Mouse (Mus musculus): ENCODE results near the gene Hsp90b1.
"Not testable (repeated sequence)": the region's sequence is repeated elsewhere in the genome, so short reads cannot be mapped to it uniquely, and the experiment has no call there.

Hsp90b1 gene

DNA sequence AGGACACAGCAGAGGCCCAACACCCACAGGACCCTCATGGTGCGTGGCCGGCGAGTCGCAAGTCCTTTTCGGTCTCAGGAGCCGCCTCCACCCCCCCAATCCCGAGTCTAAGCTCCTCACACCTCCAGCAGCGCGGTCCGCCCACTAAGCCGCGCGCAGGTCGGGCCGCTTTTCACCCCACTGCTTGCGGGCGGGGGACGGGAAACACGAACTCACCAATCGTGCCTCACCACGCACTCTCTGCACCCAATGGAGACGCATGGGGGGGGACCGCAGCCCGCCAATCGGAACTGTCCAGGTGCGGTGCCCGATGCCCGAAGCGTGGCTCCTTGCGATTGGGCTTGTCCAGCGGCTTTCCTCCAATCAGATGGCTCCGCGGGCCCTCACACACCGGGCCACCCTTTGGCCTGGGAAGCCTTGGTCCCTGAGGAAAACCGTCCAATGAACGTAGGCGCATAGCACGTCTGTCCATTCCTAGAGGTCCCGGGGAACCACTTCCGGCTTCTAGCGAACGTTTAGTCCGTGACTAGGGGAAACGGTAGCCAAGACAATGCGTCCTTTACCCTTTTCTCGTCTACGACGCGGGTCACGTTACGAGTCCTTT is at the start of gene Hsp90b1, which contains the start of gene Ttc41:
Hsp90b1 (minus strand) TSS at position 192 of the 604 bp plus-strand sequence.
Ttc41 (plus strand) TSS at position 494 of the 604 bp plus-strand sequence.
- in situ Hi-C loops (cut with MseI, MboI), result no loop called here

DNA sequence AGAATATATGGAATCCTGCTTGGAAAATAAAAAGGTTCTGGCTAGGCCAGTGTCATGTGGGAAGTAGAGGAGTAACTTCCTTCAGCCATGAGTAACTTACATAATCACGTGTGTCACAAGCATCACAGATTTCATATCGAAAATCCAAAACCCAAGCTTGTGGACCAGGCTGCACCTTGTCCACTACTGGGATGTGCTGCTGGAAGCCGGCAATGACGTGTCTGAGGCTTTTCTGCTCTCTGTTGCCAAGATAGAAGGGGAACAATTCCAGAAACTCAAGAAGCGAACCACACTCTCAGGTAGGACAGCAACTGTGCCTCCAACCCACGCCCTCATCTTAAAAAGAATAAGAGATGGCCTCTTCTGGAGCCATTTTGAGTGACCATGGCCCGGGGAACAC is 39.0 kb upstream of the Hsp90b1 start:
- in situ Hi-C loops (cut with MseI, MboI), result no loop called here

GRCm38 (mm10) chr10:86742918-86743317 is 37.6 kb upstream of the Hsp90b1 start:
- in situ Hi-C loops (cut with MseI, MboI), result no loop called here

GRCm38 (mm10) chr10:86735036-86735435 is 29.7 kb upstream of the Hsp90b1 start:
- in situ Hi-C loops (cut with MseI, MboI), result no loop called here

DNA sequence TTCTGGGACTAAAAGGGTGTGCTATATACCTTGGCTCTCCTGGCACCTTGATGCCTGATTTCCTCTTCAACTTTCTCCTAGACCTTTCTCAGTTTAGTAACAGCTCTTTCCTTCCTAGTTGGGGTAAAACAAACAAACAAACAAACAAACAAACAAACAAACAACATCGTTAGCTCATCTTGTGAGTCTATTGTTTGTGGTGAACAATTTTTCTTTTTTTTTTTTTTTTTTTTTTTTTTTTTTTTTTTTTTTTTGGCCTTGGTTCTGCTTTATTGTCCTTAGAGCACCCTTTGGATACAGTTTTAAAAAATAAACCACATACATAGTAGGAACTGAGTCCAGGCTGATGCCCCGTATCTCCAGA is 26.2 kb upstream of the Hsp90b1 start:
- in situ Hi-C loops (cut with MseI, MboI), result no loop called here

- in situ Hi-C loops (cut with MseI, MboI), result no loop called here
Observed at GRCm38 (mm10) chr10:86730823-86731499, 25.7 kb upstream of the Hsp90b1 start.

GRCm38 (mm10) chr10:86728176-86728575 is 22.9 kb upstream of the Hsp90b1 start:
- in situ Hi-C loops (cut with MseI, MboI), result no loop called here

GRCm38 (mm10) chr10:86727548-86727980 is 22.3 kb upstream of the Hsp90b1 start:
- in situ Hi-C loops (cut with MseI, MboI), result no loop called here

DNA sequence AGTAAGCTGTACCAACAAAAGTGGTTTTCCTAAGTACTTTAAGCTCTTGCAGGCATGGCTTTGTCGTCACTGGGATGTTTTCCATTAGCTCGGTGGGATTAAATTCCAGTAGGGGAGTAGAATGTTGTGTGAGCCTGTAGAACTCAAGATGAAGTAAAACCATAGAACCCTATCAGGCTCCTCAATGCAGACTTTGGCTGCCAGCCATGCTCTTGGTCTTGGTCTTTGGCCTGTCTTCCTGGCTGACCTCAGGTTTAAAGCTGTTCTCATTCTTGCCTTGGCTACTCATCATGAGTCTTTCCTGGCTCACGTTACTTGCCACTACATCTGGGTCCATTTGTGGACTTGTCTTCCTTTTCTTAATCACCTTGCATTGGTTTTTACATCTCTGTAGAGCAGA is 6.8 kb upstream of the Hsp90b1 start:
- in situ Hi-C loops (cut with MseI, MboI), result no loop called here

DNA sequence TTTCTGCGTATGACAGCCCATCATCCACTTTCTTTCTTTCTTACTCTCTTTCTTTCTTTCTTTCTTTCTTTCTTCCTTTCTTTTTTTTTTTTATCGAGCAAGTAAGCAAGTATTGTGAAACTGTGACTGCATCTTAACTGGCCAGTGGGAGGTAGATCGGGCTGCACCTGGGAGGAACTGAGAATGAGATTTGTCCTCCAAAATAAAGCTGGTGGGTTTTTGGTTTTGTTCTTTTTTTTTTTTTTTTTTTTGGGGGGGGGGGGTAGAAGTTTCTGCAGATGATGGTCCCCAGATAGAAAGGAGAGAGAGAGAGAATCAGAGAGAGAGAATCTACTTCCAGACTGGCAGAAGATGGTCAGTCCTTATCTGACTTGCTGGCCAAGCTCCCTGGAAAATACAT is 1.8 kb upstream of the Hsp90b1 start:
- in situ Hi-C loops (cut with MseI, MboI), result no loop called here

GRCm38 (mm10) chr10:86705922-86706752 is 828 bp upstream of the Hsp90b1 start:
- in situ Hi-C loops (cut with MseI, MboI), result no loop called here

- in situ Hi-C loops (cut with MseI, MboI), result no loop called here
Observed at GRCm38 (mm10) chr10:86704589-86705191, 619 bp downstream of the Hsp90b1 start.

GRCm38 (mm10) chr10:86704141-86704540 is 1.2 kb downstream of the Hsp90b1 start:
- in situ Hi-C loops (cut with MseI, MboI), result no loop called here

DNA sequence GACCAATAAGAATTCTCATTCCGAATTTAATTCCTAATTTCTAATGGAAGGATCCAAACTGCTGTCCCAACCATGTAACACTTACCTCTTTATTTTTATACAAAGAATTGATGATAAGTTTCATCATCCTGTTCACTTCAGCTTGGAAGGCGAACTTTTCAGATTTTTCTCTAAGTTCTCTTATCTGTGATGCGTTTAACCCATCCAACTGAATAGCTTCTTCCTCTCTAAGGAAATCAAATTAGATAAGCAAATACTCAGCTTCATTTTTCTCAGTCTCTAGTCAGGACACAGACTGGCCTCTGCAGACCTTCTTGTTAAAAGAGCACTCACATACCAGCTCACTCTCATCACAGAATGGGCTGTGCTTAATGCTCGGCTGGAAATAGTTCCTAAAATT is 1.9 kb downstream of the Hsp90b1 start:
- in situ Hi-C loops (cut with MseI, MboI), result no loop called here

- in situ Hi-C loops (cut with MseI, MboI), result no loop called here
Observed at GRCm38 (mm10) chr10:86702312-86702920, 2.9 kb downstream of the Hsp90b1 start.

DNA sequence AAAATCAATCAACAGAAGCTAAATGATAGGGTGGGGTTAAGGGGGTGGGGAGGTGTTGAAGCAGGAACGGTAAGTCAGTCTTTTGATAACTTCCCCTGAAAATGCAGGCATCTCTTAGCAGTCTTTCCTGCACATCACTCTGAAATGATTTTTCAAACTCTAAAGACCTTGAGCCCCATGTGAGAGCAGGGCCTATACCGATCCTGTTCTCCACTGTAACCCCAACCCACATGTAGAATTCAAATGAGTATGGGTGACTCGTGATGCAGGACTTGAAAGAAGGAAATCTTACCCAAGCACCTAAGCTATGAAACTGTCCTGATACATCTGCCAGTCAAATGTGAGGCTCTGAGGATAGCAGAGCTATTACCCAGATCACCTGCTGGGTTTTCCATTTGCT is 4.3 kb downstream of the Hsp90b1 start:
- in situ Hi-C loops (cut with MseI, MboI), result no loop called here

DNA sequence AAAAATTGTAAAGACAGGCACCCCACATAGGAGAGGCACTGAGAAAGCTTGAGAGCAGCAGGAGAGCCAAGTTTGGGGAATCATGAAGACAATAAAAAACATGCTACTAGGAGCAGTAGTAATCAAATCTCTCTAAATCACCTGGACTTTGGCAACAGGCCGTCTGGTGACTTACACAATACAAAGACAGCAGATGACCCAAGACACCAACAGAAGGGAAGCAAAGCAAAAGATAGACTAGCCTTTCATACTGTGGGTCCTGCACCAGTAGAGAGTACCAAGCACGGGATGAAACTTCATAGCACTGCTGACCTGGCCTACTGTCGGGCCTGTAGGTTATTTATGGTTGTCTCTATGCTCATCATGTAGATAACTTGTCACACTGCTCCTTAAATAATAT is 5.1 kb downstream of the Hsp90b1 start:
- in situ Hi-C loops (cut with MseI, MboI), result no loop called here

DNA sequence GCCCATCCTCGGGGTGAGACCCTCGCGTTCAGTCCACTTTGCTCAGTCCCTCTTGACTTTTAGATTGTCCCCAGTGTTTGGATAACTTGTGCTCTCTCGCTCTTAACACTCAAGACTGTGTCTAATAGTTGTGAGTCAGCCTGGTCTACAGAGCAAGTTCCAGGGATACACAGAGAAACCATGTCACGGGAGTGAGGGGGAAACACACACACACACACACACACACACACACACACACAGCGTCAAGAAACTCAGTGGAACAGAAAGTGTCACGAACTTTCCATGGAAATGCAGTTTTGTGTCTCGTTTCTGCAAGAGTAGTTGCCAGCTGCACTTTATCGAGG is 19.3 kb downstream of the Hsp90b1 start:
- in situ Hi-C loops (cut with MseI, MboI), result not testable (repeated sequence)

DNA sequence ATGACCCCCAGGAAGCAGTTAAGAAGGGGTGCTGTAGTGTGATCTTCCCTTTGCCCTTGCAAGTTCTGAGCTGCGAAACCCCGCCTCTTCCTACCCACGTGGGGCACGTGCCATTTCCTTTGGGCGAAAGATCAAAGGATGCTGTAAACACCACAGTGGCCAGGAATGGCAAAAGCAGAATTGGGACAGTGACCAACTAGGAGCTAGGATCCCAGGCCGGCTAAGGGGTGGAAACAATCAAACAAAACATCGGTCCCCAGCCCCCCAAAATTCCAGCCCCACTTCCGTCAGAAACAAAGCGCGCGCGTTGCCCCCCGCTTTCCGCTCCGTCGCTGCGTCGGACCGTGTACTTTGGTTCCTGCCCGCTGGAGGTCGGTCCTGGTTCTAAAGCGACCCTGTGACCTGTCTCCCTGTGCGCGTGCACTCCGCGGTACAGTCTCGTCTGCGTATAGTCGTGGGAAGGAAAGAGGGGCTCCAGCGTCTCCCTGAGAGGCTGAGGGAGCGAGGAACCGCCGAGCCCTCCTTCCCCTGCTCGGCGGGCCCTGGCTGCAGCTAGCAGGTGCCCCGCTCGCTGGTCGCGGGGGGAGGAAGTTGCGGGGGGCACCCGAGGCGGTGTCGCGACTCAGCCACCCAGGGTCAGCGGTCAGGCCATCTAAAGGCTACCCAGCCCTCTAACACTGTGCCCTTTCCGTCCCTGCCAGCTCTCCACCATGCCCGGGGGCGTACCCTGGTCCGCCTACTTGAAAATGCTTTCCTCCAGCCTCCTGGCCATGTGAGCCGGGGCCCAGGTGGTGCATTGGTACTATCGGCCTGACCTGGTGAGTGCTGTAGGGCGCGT is 19.9 kb downstream of the Hsp90b1 start:
- in situ Hi-C loops (cut with MseI, MboI), result not testable (repeated sequence)

DNA sequence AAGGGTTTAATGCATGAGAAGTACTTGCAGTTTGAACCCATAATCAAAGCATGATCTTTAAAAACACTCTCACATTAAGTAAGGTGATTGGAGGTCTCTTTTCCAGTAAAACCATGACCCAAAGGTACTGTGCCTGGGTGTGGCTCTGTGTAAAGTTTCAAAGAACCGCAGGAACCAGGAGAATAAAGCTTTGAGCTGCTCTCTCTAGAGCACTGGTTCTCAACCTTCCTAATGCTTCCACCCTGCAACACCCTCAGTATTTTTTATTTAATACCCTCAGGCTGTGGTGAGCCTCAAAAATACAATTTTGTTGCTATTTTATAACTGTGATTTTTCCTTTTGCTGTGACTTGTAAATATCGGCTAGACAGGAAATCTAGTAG is 20.5 kb downstream of the Hsp90b1 start:
- in situ Hi-C loops (cut with MseI, MboI), result not testable (repeated sequence)

- in situ Hi-C loops (cut with MseI, MboI), result not testable (repeated sequence)
Observed at GRCm38 (mm10) chr10:86670550-86670949, 34.8 kb downstream of the Hsp90b1 start.
